Mouse (Mus musculus) naive thymus-derived CD4-positive, alpha-beta T cell, adult 2 months (primary cell): ENCODE measurements around the gene Tmcc2.

Source experiments
- DNase-seq: peaks from one replicate; pipeline ENCODE4 v3.0.0-alpha.2; 2011; ENCODE audit warnings: low read depth

Tmcc2 gene

GRCm38 (mm10) chr1:132315889-132316624 is 75.0 kb downstream of the Tmcc2 start, which contains the start of gene Nuak2:
Gene Nuak2 (plus strand): TSS chr1:132316126.
- DNase-seq = peak; percentile 77

DNA sequence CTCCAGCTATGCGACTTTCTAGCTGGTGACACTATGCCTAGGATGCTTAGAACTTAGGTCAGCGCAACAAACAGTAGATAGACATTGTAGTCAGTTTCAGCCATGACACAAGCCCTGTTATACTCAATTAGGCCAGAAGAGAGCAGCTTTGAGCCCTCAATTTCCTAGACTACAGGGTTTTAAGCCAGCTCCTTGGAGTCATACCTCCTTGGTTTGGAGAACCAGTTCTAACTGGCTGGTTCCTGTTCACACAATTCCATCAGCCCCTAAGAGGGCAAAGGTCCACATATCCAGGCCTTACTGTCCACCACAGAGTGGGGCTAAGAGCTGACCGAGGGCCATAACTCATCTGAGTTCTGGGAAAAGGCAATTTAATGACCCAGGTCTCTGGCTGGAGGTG is 78.4 kb downstream of the Tmcc2 start:
- peak; percentile 76 for DNase-seq

GRCm38 (mm10) chr1:132312043-132312442 is 79.0 kb downstream of the Tmcc2 start:
- no peak for DNase-seq

DNA sequence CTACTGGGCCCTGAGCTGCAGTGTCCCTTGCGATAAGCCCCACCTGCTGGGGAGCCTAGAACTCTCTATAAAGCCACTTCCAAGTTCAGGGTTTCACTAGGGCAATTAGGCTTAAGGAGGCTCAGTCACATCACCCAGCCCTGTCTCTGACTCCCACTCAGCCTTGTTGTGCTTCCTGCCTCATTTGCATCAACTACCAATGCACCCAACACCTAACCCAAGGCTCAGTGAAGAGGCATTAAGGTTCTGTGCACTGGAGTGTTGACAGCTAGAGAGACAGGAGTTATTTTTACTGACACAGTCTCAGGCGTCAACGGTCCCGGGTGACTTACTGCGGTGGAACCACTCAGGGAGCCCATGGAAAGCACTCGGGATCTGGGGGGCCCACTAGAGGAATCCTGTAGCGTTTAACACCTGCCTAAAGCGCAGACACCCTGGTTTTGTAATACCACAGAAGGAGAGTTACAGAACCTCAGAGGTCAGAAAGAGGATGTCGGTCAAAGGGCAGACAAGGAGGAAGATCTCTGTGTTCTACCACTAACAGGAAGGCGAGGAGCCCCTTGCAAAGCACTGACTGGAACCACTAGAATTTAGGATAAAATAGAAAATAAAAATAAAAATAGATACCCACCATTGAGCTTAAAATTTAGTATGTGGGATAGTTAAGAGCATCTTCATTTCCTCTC is 79.8 kb downstream of the Tmcc2 start:
- DNase-seq = no peak

- no peak for DNase-seq
Observed at GRCm38 (mm10) chr1:132310754-132311153, 80.3 kb downstream of the Tmcc2 start.

GRCm38 (mm10) chr1:132308674-132309073 is 82.4 kb downstream of the Tmcc2 start:
- DNase-seq = no peak

DNA sequence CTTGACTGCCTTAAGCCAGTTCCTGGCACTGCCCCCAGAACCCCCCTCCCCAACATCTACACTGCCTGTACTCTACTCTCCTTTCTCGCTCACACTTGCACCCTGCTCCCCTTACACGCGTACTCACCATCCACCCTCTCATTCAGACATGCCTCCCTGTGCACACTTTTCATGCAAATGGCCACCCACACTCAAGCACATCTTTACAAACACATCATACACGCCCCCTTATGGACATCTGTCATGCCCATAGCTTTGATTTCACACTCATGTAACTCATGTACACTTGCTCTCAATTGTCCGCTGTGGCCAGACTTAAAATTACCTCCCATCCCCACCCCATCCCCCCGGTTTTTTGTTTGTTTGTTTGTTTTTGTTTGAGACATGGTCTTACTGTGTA is 83.1 kb downstream of the Tmcc2 start:
- DNase-seq = no peak

DNA sequence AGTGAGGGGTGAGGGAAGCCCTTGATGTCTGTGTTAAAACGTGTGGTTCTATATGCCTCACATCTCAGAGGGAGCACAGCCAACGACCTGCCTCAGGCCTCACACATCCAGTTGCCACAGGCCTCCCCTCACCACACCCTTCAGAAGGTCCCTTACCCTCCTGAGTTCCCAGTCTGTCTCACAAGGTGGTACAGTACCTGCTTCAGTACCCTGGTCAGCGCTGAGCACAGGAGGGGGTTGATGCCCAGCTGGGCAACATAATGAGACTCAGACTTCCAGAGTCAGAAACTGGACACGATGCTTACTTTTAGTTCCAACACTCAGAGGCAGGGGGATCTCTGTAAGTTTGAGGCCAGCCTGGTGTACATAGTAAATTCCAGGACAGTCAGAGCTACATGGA is 84.3 kb downstream of the Tmcc2 start:
- no peak for DNase-seq
